Mouse (Mus musculus): ENCODE results near the gene Gm4744. TPM values are rescaled to one million over a fixed set of nuclear protein-coding genes. Genes with fewer than 3 reads are reported as not detected.

Gene Gm4744
- polyA plus RNA-seq (2012), result not detected in 2 replicates

DNA sequence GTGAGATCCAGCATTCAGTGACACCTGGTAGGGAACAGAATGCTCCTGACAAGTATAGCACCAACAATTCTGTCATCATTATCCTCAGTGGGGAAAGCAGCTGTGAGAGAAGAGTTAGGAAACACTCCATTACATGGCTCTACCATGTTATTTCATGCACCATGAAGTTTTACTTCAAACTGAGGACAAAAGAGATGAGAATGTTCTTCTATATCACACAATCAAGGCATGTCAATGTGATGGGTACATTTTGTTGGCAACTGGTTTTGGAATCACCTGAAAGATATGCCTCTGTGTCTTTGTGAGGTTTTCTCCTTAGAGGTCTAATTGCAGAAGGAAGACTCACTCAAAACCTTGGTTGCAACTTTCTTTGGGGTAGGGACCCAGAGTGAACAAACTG is at the start of gene Gm4744:
TSS of gene Gm4744 (minus strand) at position 101 of the 400 bp plus-strand sequence.

DNA sequence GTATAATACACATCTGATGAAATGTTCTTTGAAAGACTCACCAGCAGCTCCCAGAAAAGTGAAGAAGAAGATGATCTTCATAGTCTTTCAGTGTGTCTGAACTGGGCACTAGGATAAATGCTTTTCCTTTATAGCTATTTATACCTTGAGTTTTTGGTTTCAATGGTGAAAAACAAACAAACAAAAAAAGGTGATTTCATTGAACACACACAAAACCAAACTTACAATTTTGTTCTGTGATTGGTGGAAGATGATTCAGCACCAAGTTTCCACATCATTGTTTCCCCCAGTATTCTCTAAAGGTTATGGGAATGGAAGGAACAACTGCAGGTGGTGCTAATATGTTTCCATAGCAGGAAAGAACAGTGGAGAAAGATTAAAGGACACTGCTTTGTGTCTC is 47.7 kb upstream of the Gm4744 start, which contains the start of gene Gm2663:
TSS of gene Gm2663 (minus strand) at position 101 of the 400 bp plus-strand sequence.

DNA sequence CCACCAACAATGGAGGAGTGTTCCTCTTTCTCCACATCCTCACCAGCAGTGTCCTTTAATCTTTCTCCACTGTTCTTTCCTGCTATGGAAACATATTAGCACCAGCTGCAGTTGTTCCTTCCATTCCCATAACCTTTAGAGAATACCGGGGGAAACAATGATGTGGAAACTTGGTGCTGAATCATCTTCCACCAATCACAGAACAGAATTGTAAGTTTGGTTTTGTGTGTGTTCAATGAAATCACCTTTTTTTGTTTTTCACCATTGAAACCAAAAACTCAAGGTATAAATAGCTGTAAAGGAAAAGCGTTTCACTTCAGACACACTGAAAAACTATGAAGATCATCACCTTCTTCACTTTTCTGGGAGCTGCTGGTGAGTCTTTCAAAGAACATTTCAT is 12.8 kb upstream of the Gm4744 start, which contains the start of gene 1810009J06Rik:
TSS of gene 1810009J06Rik (plus strand) at position 301 of the 400 bp plus-strand sequence.

DNA sequence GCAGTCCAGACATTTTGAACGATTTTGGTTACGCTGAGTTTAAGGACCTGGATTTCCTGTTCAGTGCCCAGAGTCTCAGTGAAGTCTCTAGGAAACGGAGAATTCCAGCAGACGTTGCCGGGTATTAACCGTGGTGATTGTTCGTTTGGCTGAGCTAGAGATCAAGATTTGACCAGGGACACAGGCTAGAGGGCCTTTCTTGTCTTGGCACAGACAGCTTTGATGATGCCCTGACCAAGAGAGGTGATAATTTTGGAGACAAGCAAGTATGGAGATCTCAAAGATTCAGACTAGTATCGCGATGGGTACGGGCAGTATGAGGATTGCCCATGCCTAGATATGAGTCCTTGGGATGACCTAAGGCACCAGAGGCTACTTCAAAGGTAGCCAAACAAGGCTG is 11.2 kb downstream of the Gm4744 start, which contains the start of gene 1700074P13Rik:
TSS of gene 1700074P13Rik (minus strand) at position 101 of the 400 bp plus-strand sequence.

DNA sequence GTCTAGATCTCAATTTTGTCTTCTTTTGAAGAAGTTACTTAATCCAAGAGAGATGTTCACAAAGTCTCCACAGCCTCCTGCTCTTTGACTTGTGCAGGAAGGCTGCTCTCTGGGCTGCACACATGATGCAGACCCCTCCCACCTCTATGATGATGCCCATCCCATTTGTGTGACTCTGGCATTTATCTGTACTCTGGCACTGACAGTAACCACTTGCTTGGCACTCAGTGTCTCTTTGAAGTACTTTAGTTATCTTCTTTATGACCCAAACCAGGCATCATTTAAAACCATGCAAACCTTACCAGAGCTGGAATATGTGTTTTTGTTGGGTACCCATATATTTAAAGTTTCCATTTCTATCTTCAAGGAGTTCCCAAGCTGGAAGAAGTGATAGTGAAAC is 51.4 kb downstream of the Gm4744 start, which contains the start of gene Prss58:
TSS of gene Prss58 (minus strand) at position 101 of the 400 bp plus-strand sequence.

Other genes with a start within 250 kb of the Gm4744 start
- not detected in 2 replicates for gene Moxd2, start 64.4 kb downstream of the Gm4744 start, polyA plus RNA-seq (2012)
- not detected in 2 replicates for gene Prss58, start 51.5 kb downstream of the Gm4744 start, polyA plus RNA-seq (2012)
- gene 1700074P13Rik, start 11.3 kb downstream of the Gm4744 start, polyA plus RNA-seq (2012), result not detected in 2 replicates
- gene 1810009J06Rik, start 12.9 kb upstream of the Gm4744 start, polyA plus RNA-seq (2012), result not detected in 2 replicates
- not detected in 2 replicates for gene Gm2663, start 47.6 kb upstream of the Gm4744 start, polyA plus RNA-seq (2012)
- gene 2210010C04Rik, start 83.6 kb upstream of the Gm4744 start, polyA plus RNA-seq (2012), result 0.03 TPM in 1 of 2 replicates, not detected in the other

All from megakaryocyte-erythroid progenitor cell, adult 5 weeks (primary cell).